Mouse (Mus musculus): Measurements from ENCODE around the gene Sp8. TPM values are rescaled to one million over a fixed set of nuclear protein-coding genes. Genes with fewer than 3 reads are reported as not detected.

The Sp8 gene
- polyA plus RNA-seq, 1 experiment, result 1.2 TPM

DNA sequence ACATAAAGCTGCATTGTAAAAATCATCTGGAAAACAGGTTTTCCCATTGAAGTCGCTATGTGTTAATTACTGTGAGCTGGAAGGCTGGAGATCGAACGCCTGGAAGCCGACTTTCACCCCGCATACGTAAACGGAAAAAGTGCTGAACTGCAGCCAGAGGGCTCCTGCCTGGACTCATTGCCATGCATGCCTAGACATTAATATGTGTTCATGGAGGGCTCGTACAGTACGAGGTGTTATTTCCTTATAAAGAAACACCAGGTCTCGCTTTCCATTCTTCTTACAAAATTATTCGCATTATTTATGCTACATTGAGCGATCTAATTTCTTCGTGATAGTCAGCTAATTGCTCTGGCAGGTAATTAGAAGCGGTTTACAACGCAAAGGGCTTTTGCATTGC, 5.8 kb upstream of the Sp8 start:
- no peak overlapping the region for H3K4me3 ChIP-seq
- H3K36me3 ChIP-seq (ENCODE audit: control insufficient read depth, insufficient read depth), result no peaks in the 10 kb centered on the region
- no peaks in the 10 kb centered on the region for H3K79me2 ChIP-seq (ENCODE audit: control insufficient read depth, insufficient read depth)
- no peaks in the 10 kb centered on the region for H3K27me3 ChIP-seq (ENCODE audit: control insufficient read depth, insufficient read depth, insufficient read length)
- no peak overlapping the region for H3K4me2 ChIP-seq (ENCODE audit: low read depth)
- TF ChIP-seq USF1 (IDR thresholded peaks at IDR 0.05; ENCODE audit: low read depth), result no peak
- TF ChIP-seq SRF (IDR thresholded peaks at IDR 0.05; ENCODE audit: control insufficient read depth, insufficient read length, low read depth), result no peak
- TF ChIP-seq POLR2A (IDR thresholded peaks at IDR 0.05; ENCODE audit: insufficient read length, low read depth), result no peak
- TF ChIP-seq E2F4 (IDR thresholded peaks at IDR 0.05; ENCODE audit: insufficient read depth), result no peak
- no peak for TF ChIP-seq REST (IDR thresholded peaks at IDR 0.05; ENCODE audit: insufficient read depth, insufficient read length)
- TF ChIP-seq TCF12 (IDR thresholded peaks at IDR 0.05; ENCODE audit: insufficient read depth, poor library complexity, severe bottlenecking), result no peak
- TF ChIP-seq TCF3 (IDR thresholded peaks at IDR 0.05; ENCODE audit: insufficient read length, low read depth), result no peak
- TF ChIP-seq POLR2AphosphoS2 (IDR thresholded peaks at IDR 0.05; ENCODE audit: insufficient read length, low read depth), result no peak
- no peak for TF ChIP-seq CEBPB (IDR thresholded peaks at IDR 0.05; ENCODE audit: insufficient read depth, poor library complexity, severe bottlenecking)
- TF ChIP-seq MAX (IDR thresholded peaks at IDR 0.05; ENCODE audit: low read depth), result no peak
- TF ChIP-seq MYOD1 (IDR thresholded peaks at IDR 0.05; ENCODE audit: control insufficient read depth in 1 of 3, insufficient read length in 2 of 3, low read depth in 2 of 3), result no peak
- TF ChIP-seq MYOG (IDR thresholded peaks at IDR 0.05; ENCODE audit: control insufficient read depth in 1 of 3, insufficient read depth in 1 of 3, insufficient read length in 2 of 3, low read depth in 2 of 3), result no peak
- H3ac ChIP-seq (ENCODE audit: control insufficient read depth, insufficient read length), result no peak overlapping the region

DNA sequence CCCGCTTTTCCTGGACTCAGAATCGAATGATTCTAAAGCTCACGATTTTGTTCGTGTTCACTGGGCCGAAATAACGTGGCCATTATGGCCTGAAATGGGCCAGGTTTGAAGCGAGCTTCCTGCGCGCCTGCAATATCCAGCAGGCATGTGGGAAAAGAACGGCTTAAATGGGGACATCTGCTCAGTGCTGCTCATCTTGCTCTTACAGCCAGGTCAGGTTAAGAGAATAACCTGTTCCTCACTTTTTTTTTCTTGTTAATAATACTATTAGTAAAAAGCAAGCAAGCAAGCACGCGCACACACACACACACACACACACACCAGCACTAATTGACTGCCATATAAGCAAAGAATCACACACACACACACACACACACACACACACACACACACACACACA, 5.3 kb upstream of the Sp8 start:
- no peaks in the 10 kb centered on the region for H3K79me2 ChIP-seq (ENCODE audit: control insufficient read depth, insufficient read depth)
- H3K4me3 ChIP-seq, result no peak overlapping the region
- H3K36me3 ChIP-seq (ENCODE audit: control insufficient read depth, insufficient read depth), result no peaks in the 10 kb centered on the region
- H3ac ChIP-seq (ENCODE audit: control insufficient read depth, insufficient read length), result no peak overlapping the region
- no peak overlapping the region for H3K4me2 ChIP-seq (ENCODE audit: low read depth)
- TF ChIP-seq CEBPB (IDR thresholded peaks at IDR 0.05; ENCODE audit: insufficient read depth, poor library complexity, severe bottlenecking) (no peak), MYOD1 (IDR thresholded peaks at IDR 0.05; ENCODE audit: control insufficient read depth in 1 of 3, insufficient read length in 2 of 3, low read depth in 2 of 3) (no peak), TCF3 (IDR thresholded peaks at IDR 0.05; ENCODE audit: insufficient read length, low read depth) (no peak), MAX (IDR thresholded peaks at IDR 0.05; ENCODE audit: low read depth) (no peak), POLR2A (IDR thresholded peaks at IDR 0.05; ENCODE audit: insufficient read length, low read depth) (no peak), TCF12 (IDR thresholded peaks at IDR 0.05; ENCODE audit: insufficient read depth, poor library complexity, severe bottlenecking) (no peak), USF1 (IDR thresholded peaks at IDR 0.05; ENCODE audit: low read depth) (no peak), E2F4 (IDR thresholded peaks at IDR 0.05; ENCODE audit: insufficient read depth) (no peak), REST (IDR thresholded peaks at IDR 0.05; ENCODE audit: insufficient read depth, insufficient read length) (no peak), MYOG (IDR thresholded peaks at IDR 0.05; ENCODE audit: control insufficient read depth in 1 of 3, insufficient read depth in 1 of 3, insufficient read length in 2 of 3, low read depth in 2 of 3) (no peak), POLR2AphosphoS2 (IDR thresholded peaks at IDR 0.05; ENCODE audit: insufficient read length, low read depth) (no peak), SRF (IDR thresholded peaks at IDR 0.05; ENCODE audit: control insufficient read depth, insufficient read length, low read depth) (no peak)
- H3K27me3 ChIP-seq (ENCODE audit: control insufficient read depth, insufficient read depth, insufficient read length), result no peaks in the 10 kb centered on the region

DNA sequence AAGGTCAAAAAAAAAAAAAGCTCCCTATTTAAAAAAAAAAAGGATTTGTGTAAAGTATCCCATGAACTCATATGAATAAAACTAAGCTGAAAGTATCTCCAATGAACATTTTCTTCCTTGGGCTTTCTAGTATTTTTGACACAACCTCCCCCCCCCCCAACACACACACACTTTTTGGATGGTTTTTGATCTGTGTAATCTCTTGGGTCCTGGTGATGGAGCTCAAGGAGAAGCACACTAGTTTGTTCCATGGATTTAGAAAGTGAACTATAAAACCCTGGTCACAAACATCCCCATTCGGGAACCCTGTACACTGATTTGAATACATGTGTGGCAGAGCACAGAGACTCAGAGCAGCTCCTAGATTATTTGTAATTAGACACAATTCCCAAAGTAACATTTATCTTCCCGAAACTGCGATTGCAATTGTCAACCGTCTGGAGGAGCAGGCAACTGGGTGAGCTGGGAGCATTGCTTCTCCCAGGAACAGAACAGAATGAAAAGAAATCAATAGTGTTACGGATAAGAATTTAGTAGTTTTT, 4.7 kb upstream of the Sp8 start:
- H3K4me3 ChIP-seq, result no peak overlapping the region
- TF ChIP-seq REST (IDR thresholded peaks at IDR 0.05; ENCODE audit: insufficient read depth, insufficient read length), result no peak
- TF ChIP-seq MAX (IDR thresholded peaks at IDR 0.05; ENCODE audit: low read depth), result no peak
- TF ChIP-seq MYOG (IDR thresholded peaks at IDR 0.05; ENCODE audit: control insufficient read depth in 1 of 3, insufficient read depth in 1 of 3, insufficient read length in 2 of 3, low read depth in 2 of 3), result no peak
- no peak for TF ChIP-seq TCF3 (IDR thresholded peaks at IDR 0.05; ENCODE audit: insufficient read length, low read depth)
- no peak for TF ChIP-seq POLR2A (IDR thresholded peaks at IDR 0.05; ENCODE audit: insufficient read length, low read depth)
- TF ChIP-seq E2F4 (IDR thresholded peaks at IDR 0.05; ENCODE audit: insufficient read depth), result no peak
- no peak for TF ChIP-seq CEBPB (IDR thresholded peaks at IDR 0.05; ENCODE audit: insufficient read depth, poor library complexity, severe bottlenecking)
- H3K79me2 ChIP-seq (ENCODE audit: control insufficient read depth, insufficient read depth), result no peaks in the 10 kb centered on the region
- no peaks in the 10 kb centered on the region for H3K27me3 ChIP-seq (ENCODE audit: control insufficient read depth, insufficient read depth, insufficient read length)
- no peak overlapping the region for H3ac ChIP-seq (ENCODE audit: control insufficient read depth, insufficient read length)
- no peak overlapping the region for H3K4me2 ChIP-seq (ENCODE audit: low read depth)
- no peaks in the 10 kb centered on the region for H3K36me3 ChIP-seq (ENCODE audit: control insufficient read depth, insufficient read depth)

DNA sequence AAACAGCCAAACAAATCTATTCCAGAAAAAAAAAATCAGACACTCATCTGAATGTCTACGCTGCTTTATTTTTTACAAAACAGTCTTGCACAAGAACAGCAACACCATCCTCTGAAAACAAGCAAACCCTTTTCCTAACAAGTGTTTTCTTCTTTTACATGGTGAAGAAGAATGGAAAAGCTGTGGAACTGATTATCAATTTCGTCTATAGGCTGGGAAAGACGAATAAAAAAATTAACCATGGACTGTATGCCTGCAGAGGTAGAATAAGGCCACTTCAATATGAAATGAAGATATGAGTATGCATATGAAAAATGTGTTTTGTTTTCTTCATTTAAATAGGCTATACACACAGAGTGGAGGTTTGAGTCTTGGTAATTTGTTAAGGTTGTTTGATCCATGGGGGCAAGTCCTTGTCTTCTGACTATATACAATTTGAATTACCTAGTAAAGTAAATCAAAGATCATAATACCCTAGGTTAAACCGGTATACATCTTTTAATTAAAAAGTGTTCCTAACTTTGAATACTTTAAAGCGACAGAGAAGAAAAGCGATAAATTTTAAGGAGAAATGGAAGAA, 4.1 kb upstream of the Sp8 start:
- Histone ChIP-seq H3K27me3 (ENCODE audit: control insufficient read depth, insufficient read depth, insufficient read length) (no peaks in the 10 kb centered on the region), H3ac (ENCODE audit: control insufficient read depth, insufficient read length) (no peak overlapping the region), H3K4me3 (no peak overlapping the region), H3K36me3 (ENCODE audit: control insufficient read depth, insufficient read depth) (no peaks in the 10 kb centered on the region), H3K4me2 (ENCODE audit: low read depth) (no peak overlapping the region), H3K79me2 (ENCODE audit: control insufficient read depth, insufficient read depth) (no peaks in the 10 kb centered on the region)
- TF ChIP-seq TCF3 (IDR thresholded peaks at IDR 0.05; ENCODE audit: insufficient read length, low read depth) (no peak), TCF12 (IDR thresholded peaks at IDR 0.05; ENCODE audit: insufficient read depth, poor library complexity, severe bottlenecking) (no peak), MYOG (IDR thresholded peaks at IDR 0.05; ENCODE audit: control insufficient read depth in 1 of 3, insufficient read depth in 1 of 3, insufficient read length in 2 of 3, low read depth in 2 of 3) (no peak), REST (IDR thresholded peaks at IDR 0.05; ENCODE audit: insufficient read depth, insufficient read length) (no peak), USF1 (IDR thresholded peaks at IDR 0.05; ENCODE audit: low read depth) (no peak), SRF (IDR thresholded peaks at IDR 0.05; ENCODE audit: control insufficient read depth, insufficient read length, low read depth) (no peak), E2F4 (IDR thresholded peaks at IDR 0.05; ENCODE audit: insufficient read depth) (no peak), MAX (IDR thresholded peaks at IDR 0.05; ENCODE audit: low read depth) (no peak), CEBPB (IDR thresholded peaks at IDR 0.05; ENCODE audit: insufficient read depth, poor library complexity, severe bottlenecking) (no peak), POLR2A (IDR thresholded peaks at IDR 0.05; ENCODE audit: insufficient read length, low read depth) (no peak), POLR2AphosphoS2 (IDR thresholded peaks at IDR 0.05; ENCODE audit: insufficient read length, low read depth) (no peak), MYOD1 (IDR thresholded peaks at IDR 0.05; ENCODE audit: control insufficient read depth in 1 of 3, insufficient read length in 2 of 3, low read depth in 2 of 3) (no peak)
